Comparison of ENCODE assay signal across 7 mouse cellular contexts in genomic region chr9:95688064-95688463, GRCm38 (mm10). TPM values are rescaled to one million over a fixed set of nuclear protein-coding genes. Genes with fewer than 3 reads are reported as not detected.
DNase-seq lines count a peak whose midpoint lies in the region; ATAC-seq lines count a peak whose summit lies in the region.

No protein-coding gene starts in this region.

- DNase-seq in left cerebral cortex, adult 18-20 months (ENCODE audit: low spot score in 2 of 2) = peak; percentile 21 to 24
- DNase-seq in left cerebral cortex, adult 11 months (ENCODE audit: low spot score) = no peak
- peak; percentile 25 for DNase-seq in ES-CJ7 (ENCODE audit: low read depth, low spot score)
- peak; percentile 63 for DNase-seq in adrenal gland, postnatal 10 days
- DNase-seq in retina, postnatal 1 day = peak; percentile 26
- DNase-seq in natural killer cell, adult 2 months (ENCODE audit: low spot score in 2 of 2) = no peak

- peak; percentile 72 for ATAC-seq in granulocyte monocyte progenitor cell, adult 5-6 weeks (replicated peaks; ENCODE audit: poor library complexity, severe bottlenecking)

RNA-seq across cellular contexts. Expression of gene Pcolce2, which starts 50.7 kb away (rescaled TPM):
- total RNA-seq in left cerebral cortex, adult 18-20 months (2021) = 1 to 10 TPM; 2.1 to 3.5 TPM
- total RNA-seq in adrenal gland, postnatal 10 days (2021) = 1 to 10 TPM; 4.7 to 5.1 TPM
- not detected in 2 replicates for total RNA-seq in granulocyte monocyte progenitor cell, adult 5-6 weeks (2014; fragmentation: Nextera tagmentation)
- not detected in 2 replicates for total RNA-seq in granulocyte monocyte progenitor cell, adult 5-6 weeks (2017)

Comparison
In these comparisons a context has a peak if more than half of its experiments do, and no peak if none do; other contexts are left out.
1. DNase-seq: peak in left cerebral cortex, adult 18-20 months (2 of 2), ES-CJ7 (single experiment), adrenal gland, postnatal 10 days (single experiment) and retina, postnatal 1 day (single experiment); none in left cerebral cortex, adult 11 months (single experiment) and natural killer cell, adult 2 months (0 of 2).